Mouse (Mus musculus) neural tube, embryonic 11.5 days (tissue): ENCODE measurements around the gene Atxn1. TPM values are rescaled to one million over a fixed set of nuclear protein-coding genes. Genes with fewer than 3 reads are reported as not detected.
A peak's percentile ranks its signal among the peaks of the same experiment; 100 is the strongest.

Experiments
- ATAC-seq: fragments of 200-750 bp; cut with Nextera tagmentation; 2 replicates; pipeline ENCODE4 v1.8.0; 2017; ENCODE audit warnings: moderate number of reproducible peaks, mild to moderate bottlenecking, moderate TSS enrichment, moderate library complexity; ENCODE audit not compliant: insufficient read depth, low FRiP score, low TSS enrichment
- DNase-seq: peaks from one replicate; pipeline ENCODE4 v3.0.0-alpha.2; 2015; ENCODE audit warnings: low spot score
- H3K27ac ChIP-seq: fragments of 300-500 bp; sonication (generic); 2 replicates; pipeline ENCODE4 v1.5.1; 2014; ENCODE audit warnings: low read depth, mild to moderate bottlenecking, low read length
- H3K27me3 ChIP-seq: fragments of 300-500 bp; sonication (generic); 2 replicates; pipeline ENCODE4 v1.6.1; 2014; ENCODE audit warnings: mild to moderate bottlenecking, low read length, mixed read lengths; ENCODE audit not compliant: control insufficient read depth, insufficient read depth
- H3K36me3 ChIP-seq: fragments of 300-500 bp; sonication (generic); 2 replicates; pipeline ENCODE4 v1.6.1; 2014; ENCODE audit warnings: mild to moderate bottlenecking, low read length, moderate library complexity, mixed read lengths; ENCODE audit not compliant: control insufficient read depth, insufficient read depth
- H3K4me1 ChIP-seq: fragments of 300-500 bp; sonication (generic); 2 replicates; pipeline ENCODE4 v1.6.1; 2014; ENCODE audit warnings: low read length, mixed read lengths; ENCODE audit not compliant: control insufficient read depth, insufficient read depth
- H3K4me2 ChIP-seq: fragments of 300-500 bp; sonication (generic); 2 replicates; pipeline ENCODE4 v1.6.1; 2014; ENCODE audit warnings: low read depth, mild to moderate bottlenecking, moderate library complexity
- H3K4me3 ChIP-seq: fragments of 300-500 bp; sonication (generic); 2 replicates; pipeline ENCODE4 v1.5.1; 2014; ENCODE audit warnings: low read depth, low read length
- H3K9ac ChIP-seq: fragments of 300-500 bp; sonication (generic); 2 replicates; pipeline ENCODE4 v1.6.1; 2014; ENCODE audit warnings: mild to moderate bottlenecking, low read length
- H3K9me3 ChIP-seq: fragments of 300-500 bp; sonication (generic); 2 replicates; pipeline ENCODE4 v1.6.1; 2016; ENCODE audit warnings: low read length; ENCODE audit not compliant: control insufficient read depth
- WGBS: fragments of 180-500 bp; shearing (Covaris S2); extraction: QIAGEN DNeasy Blood & Tissue Kit; methylation state at CpG from one replicate; pipeline ENCODE4 v1.1.7; 2014; 5-methylcytosine and 5-hydroxymethylcytosine counted together
- polyA plus RNA-seq: library from polyadenylated mRNA; unstranded; fragments of >200 nt; fragmentation: Nextera tagmentation; extraction: Ambion mirVana; gene quantifications from 2 replicates; pipeline ENCODE4 v1.2.1, GENCODE M21; 2014

Gene Atxn1
- polyA plus RNA-seq, 1 experiment from 2014 or later, result 1.1 TPM

- Histone ChIP-seq H3K36me3 (no peaks in the 10 kb centered on the region), H3K4me3 (no peak overlapping the region), H3K27me3 (no peaks in the 10 kb centered on the region), H3K4me2 (no peak overlapping the region), H3K9me3 (no peaks in the 10 kb centered on the region), H3K4me1 (peaks cover 6% of the 10 kb centered on the region), H3K27ac (no peak overlapping the region), H3K9ac (no peak overlapping the region)
- DNase-seq (no peak), ATAC-seq (no peak)
- WGBS, result 23% methylated on average over 6 of the region's 6 CpGs
These were observed 434.1 kb downstream of the Atxn1 start for GRCm38 (mm10) chr13:45530754-45531153.

GRCm38 (mm10) chr13:45528787-45529186 is 436.0 kb downstream of the Atxn1 start:
- H3K4me2 ChIP-seq, result no peak overlapping the region
- no peak overlapping the region for H3K27ac ChIP-seq
- H3K4me1 ChIP-seq, result peaks cover 6% of the 10 kb centered on the region
- no peaks in the 10 kb centered on the region for H3K36me3 ChIP-seq
- 87% methylated on average over 4 of the region's 4 CpGs for WGBS
- H3K27me3 ChIP-seq, result no peaks in the 10 kb centered on the region
- no peaks in the 10 kb centered on the region for H3K9me3 ChIP-seq
- no peak for DNase-seq
- no peak for ATAC-seq
- no peak overlapping the region for H3K9ac ChIP-seq
- H3K4me3 ChIP-seq, result no peak overlapping the region

DNA sequence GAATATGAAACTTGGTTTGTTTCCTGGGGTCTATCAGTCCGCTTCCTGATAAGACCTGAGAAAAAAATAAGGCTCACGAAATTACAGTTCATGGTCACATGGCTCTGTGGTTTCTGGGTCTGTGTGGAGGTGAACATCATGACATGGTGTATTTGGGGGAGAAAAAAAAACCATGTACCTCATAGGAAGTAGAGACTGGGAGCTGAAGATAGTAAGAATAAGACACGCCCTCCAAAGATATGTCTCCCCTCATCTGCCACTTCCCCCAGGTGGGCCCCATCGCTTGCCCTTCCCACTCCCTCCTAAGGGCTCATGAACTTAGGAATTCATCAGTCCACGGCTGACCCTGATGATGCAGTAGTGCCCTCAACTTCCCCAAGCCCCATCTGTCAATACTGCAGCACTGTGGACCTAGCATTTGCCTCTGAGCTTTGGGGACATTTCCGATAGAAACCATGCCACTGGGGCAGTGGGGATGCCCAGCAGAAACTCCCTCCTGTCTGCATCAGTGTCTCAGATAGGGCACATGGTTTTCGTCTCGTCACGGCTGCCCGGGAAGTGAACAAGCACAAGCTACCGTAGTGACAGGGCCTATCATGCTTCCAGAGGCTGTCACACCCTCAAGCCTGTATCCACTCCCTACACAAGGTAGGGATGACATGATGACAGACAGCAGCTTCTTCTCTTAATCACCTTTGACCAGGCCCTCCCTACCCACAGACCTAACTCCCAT is 437.4 kb downstream of the Atxn1 start:
- Histone ChIP-seq H3K9me3 (no peaks in the 10 kb centered on the region), H3K9ac (no peak overlapping the region), H3K4me1 (peaks cover 6% of the 10 kb centered on the region), H3K36me3 (no peaks in the 10 kb centered on the region), H3K27ac (no peak overlapping the region), H3K4me2 (no peak overlapping the region), H3K4me3 (no peak overlapping the region), H3K27me3 (no peaks in the 10 kb centered on the region)
- 86% methylated on average over 11 of the region's 11 CpGs for WGBS
- no peak for DNase-seq
- no peak for ATAC-seq

- Histone ChIP-seq H3K36me3 (no peaks in the 10 kb centered on the region), H3K9ac (no peak overlapping the region), H3K4me3 (no peak overlapping the region), H3K27ac (no peak overlapping the region), H3K4me2 (no peak overlapping the region), H3K9me3 (no peaks in the 10 kb centered on the region), H3K27me3 (no peaks in the 10 kb centered on the region), H3K4me1 (peaks cover 6% of the 10 kb centered on the region)
- 46% methylated on average over 7 of the region's 7 CpGs for WGBS
- DNase-seq, result no peak
- no peak for ATAC-seq
These were observed 438.6 kb downstream of the Atxn1 start for GRCm38 (mm10) chr13:45526230-45526629.

- DNase-seq (no peak), ATAC-seq (no peak)
- H3K36me3 ChIP-seq, result no peaks in the 10 kb centered on the region
- H3K9ac ChIP-seq, result no peak overlapping the region
- no peak overlapping the region for H3K4me2 ChIP-seq
- no peak overlapping the region for H3K27ac ChIP-seq
- no peaks in the 10 kb centered on the region for H3K9me3 ChIP-seq
- H3K27me3 ChIP-seq, result no peaks in the 10 kb centered on the region
- H3K4me3 ChIP-seq, result no peak overlapping the region
- H3K4me1 ChIP-seq, result peaks cover 2% of the 10 kb centered on the region; the same call in 1 of the 2 replicates
- WGBS, result 92% methylated on average over 6 of the region's 6 CpGs
These were observed 439.9 kb downstream of the Atxn1 start for GRCm38 (mm10) chr13:45524791-45525435.

- H3K27me3 ChIP-seq, result no peaks in the 10 kb centered on the region
- WGBS, result 42% methylated on average over 3 of the region's 3 CpGs
- H3K27ac ChIP-seq, result no peak overlapping the region
- H3K4me2 ChIP-seq, result no peak overlapping the region
- DNase-seq, result no peak
- no peak for ATAC-seq
- H3K36me3 ChIP-seq, result no peaks in the 10 kb centered on the region
- no peaks in the 10 kb centered on the region for H3K9me3 ChIP-seq
- H3K9ac ChIP-seq, result no peak overlapping the region
- H3K4me3 ChIP-seq, result no peak overlapping the region
- peaks cover 2% of the 10 kb centered on the region; the same call in 1 of the 2 replicates for H3K4me1 ChIP-seq
These were observed 440.5 kb downstream of the Atxn1 start for GRCm38 (mm10) chr13:45524305-45524704.

DNA sequence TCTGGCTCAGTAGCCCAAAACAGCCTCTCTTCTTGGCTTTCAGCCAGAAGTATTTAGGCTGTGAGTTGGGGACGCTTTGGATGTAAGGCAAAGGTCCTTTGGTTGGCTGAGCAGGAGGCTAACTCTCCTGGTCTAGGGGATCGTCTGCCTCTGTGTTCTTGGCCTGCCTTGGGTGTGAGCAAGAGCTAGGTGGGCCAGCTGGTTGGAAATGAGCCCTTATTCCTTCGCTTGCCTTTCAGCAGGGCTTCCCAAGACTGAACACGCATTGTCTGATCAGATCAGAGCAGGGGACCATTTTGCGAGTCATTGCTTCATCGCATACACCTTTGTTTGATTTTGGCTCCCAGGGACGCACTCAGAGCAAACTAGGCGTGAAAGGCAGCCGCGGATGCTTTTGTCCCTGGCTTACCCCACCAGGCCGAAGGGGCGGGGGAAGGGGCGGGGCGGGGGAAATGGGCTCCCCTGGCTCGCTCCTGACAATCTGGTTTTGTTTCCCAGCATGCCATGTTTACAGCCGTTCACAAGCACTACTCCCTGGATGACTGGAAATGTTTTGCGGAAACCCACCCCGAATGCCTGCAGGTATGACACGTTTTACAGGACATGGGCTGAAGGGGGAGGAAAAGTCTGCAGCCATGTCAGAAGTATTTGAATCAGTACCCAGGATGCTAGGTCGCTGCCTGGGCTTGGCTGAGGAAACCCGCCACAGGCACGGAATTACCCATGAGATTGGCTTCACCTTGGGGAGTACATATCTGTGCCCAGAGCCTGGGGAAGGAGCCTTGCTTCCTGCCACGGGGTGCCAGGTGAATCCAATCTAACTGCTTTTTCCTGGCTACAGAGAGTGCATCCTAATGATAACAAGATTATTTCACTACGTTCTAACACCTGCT is 448.1 kb downstream of the Atxn1 start:
- Histone ChIP-seq H3K36me3 (no peaks in the 10 kb centered on the region), H3K9me3 (no peaks in the 10 kb centered on the region), H3K9ac (peak overlapping the region; percentile 39; the same call in 1 of the 2 replicates), H3K27me3 (no peaks in the 10 kb centered on the region), H3K4me2 (peak overlapping the region; percentile 33), H3K4me3 (peak overlapping the region; percentile 6), H3K4me1 (peaks cover 6% of the 10 kb centered on the region; the same call in 1 of the 2 replicates), H3K27ac (no peak overlapping the region)
- ATAC-seq (peak; percentile 77), DNase-seq (peak; percentile 79)
- WGBS, result 6% methylated on average over 24 of the region's 24 CpGs

- Histone ChIP-seq H3K9me3 (no peaks in the 10 kb centered on the region), H3K4me1 (peaks cover 6% of the 10 kb centered on the region; the same call in 1 of the 2 replicates), H3K9ac (no peak overlapping the region), H3K36me3 (no peaks in the 10 kb centered on the region), H3K27me3 (no peaks in the 10 kb centered on the region), H3K4me2 (no peak overlapping the region), H3K27ac (no peak overlapping the region), H3K4me3 (no peak overlapping the region)
- no peak for DNase-seq
- ATAC-seq, result no peak
- 57% methylated on average over 8 of the region's 8 CpGs for WGBS
These were observed 449.9 kb downstream of the Atxn1 start for GRCm38 (mm10) chr13:45514832-45515422.
